Mouse (Mus musculus): Measurements from ENCODE around the gene Inafm1. TPM values are rescaled to one million over a fixed set of nuclear protein-coding genes. Genes with fewer than 3 reads are reported as not detected.

Gene Inafm1
- polyA plus RNA-seq, 1 experiment = 23.6 TPM

GRCm38 (mm10) chr7:16287791-16288190 is 14.4 kb upstream of the Inafm1 start:
- no peaks in the 10 kb centered on the region for H3K4me1 ChIP-seq (ENCODE audit: control insufficient read depth, insufficient read depth, low read length)
- no peak overlapping the region for H3K27ac ChIP-seq (ENCODE audit: control insufficient read depth, insufficient read depth, low read depth, low read length, poor library complexity)
- H3K4me3 ChIP-seq (replicated peaks; ENCODE audit: control insufficient read depth, low read depth, low read length) = no peak overlapping the region
- TF ChIP-seq CTCF (IDR thresholded peaks at IDR 0.05; ENCODE audit: control insufficient read depth, insufficient read depth, low read length) (no peak), POLR2A (IDR thresholded peaks at IDR 0.05; ENCODE audit: borderline replicate concordance, control insufficient read depth, low read depth, low read length) (no peak)
- WGBS = 72% methylated on average over 1 of the region's 1 CpGs

DNA sequence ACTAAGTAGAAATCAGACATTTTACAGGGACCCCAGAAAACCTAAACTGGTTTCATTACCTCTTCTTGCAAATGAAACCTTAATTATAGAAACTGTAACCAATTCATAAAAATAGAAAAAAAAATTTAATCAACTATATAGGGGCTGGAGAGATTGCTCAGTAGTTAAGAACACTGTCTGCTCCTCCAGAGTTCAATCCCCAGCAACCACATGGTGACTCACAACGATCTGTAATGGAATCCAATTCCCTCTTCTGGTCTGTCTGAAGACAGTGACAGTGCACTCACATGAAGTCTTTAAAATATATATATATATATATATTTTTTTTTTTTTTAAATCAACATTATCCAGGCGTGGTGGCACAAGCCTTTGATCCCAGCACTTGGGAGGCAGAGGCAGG is 13.6 kb upstream of the Inafm1 start:
- Histone ChIP-seq H3K4me1 (ENCODE audit: control insufficient read depth, insufficient read depth, low read length) (no peaks in the 10 kb centered on the region), H3K4me3 (replicated peaks; ENCODE audit: control insufficient read depth, low read depth, low read length) (peak overlapping the region; percentile 64), H3K27ac (ENCODE audit: control insufficient read depth, insufficient read depth, low read depth, low read length, poor library complexity) (peak overlapping the region; percentile 94; the same call in 1 of the 2 replicates)
- WGBS = 51% methylated on average over 2 of the region's 2 CpGs
- no peak for TF ChIP-seq CTCF (IDR thresholded peaks at IDR 0.05; ENCODE audit: control insufficient read depth, insufficient read depth, low read length)
- TF ChIP-seq POLR2A (IDR thresholded peaks at IDR 0.05; ENCODE audit: borderline replicate concordance, control insufficient read depth, low read depth, low read length) = no peak

GRCm38 (mm10) chr7:16286026-16286961 is 12.9 kb upstream of the Inafm1 start, which contains the start of gene Ccdc9:
TSS of gene Ccdc9 (minus strand) at chr7:16286795.
- Histone ChIP-seq H3K27ac (ENCODE audit: control insufficient read depth, insufficient read depth, low read depth, low read length, poor library complexity) (peak within 1 kb of the TSS; percentile 94), H3K4me3 (replicated peaks; ENCODE audit: control insufficient read depth, low read depth, low read length) (peak within 1 kb of the TSS; percentile 64), H3K4me1 (ENCODE audit: control insufficient read depth, insufficient read depth, low read length) (no peaks in the 10 kb centered on the region)
- no peak for TF ChIP-seq CTCF (IDR thresholded peaks at IDR 0.05; ENCODE audit: control insufficient read depth, insufficient read depth, low read length)
- TF ChIP-seq POLR2A (IDR thresholded peaks at IDR 0.05; ENCODE audit: borderline replicate concordance, control insufficient read depth, low read depth, low read length) = no peak; the same call in 1 of the 2 replicates
- whole genome bisulfite sequencing = under 1% methylated on average over 70 of the region's 70 CpGs

DNA sequence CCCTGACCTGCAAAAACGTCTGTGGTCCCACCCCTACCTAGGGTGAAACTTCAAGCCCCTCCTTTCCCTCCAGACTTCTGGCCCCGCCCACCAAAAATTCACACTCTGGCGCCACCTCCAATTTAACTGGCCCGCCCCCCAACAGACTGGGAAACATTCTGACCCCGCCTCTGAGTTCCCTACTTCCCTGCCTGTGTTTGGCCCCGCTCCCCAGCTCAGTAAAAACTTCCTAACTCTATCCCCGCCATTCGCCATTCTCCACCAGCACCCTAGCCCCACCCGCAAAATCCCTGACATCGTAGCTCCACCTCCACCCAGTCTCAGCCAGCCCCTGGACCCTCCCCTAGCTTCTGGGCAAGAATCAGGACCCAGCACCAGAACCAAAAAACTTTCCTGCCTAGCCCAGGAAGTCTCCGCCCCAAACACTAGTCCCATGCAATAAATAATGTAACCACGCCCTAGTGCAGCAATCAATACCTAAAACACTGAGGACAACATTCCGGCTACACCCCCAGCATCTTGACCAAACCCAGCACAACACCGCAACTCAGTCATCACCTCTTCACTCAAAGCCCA is 12.1 kb upstream of the Inafm1 start:
- H3K27ac ChIP-seq (ENCODE audit: control insufficient read depth, insufficient read depth, low read depth, low read length, poor library complexity) = peak overlapping the region; percentile 52
- peak overlapping the region; percentile 64 for H3K4me3 ChIP-seq (replicated peaks; ENCODE audit: control insufficient read depth, low read depth, low read length)
- WGBS = under 1% methylated on average over 14 of the region's 14 CpGs
- TF ChIP-seq POLR2A (IDR thresholded peaks at IDR 0.05; ENCODE audit: borderline replicate concordance, control insufficient read depth, low read depth, low read length) (no peak), CTCF (IDR thresholded peaks at IDR 0.05; ENCODE audit: control insufficient read depth, insufficient read depth, low read length) (no peak)
- H3K4me1 ChIP-seq (ENCODE audit: control insufficient read depth, insufficient read depth, low read length) = no peaks in the 10 kb centered on the region

- WGBS = 70% methylated on average over 9 of the region's 9 CpGs
- no peaks in the 10 kb centered on the region for H3K4me1 ChIP-seq (ENCODE audit: control insufficient read depth, insufficient read depth, low read length)
- peak overlapping the region; percentile 52; the same call in 1 of the 2 replicates for H3K27ac ChIP-seq (ENCODE audit: control insufficient read depth, insufficient read depth, low read depth, low read length, poor library complexity)
- no peak for TF ChIP-seq POLR2A (IDR thresholded peaks at IDR 0.05; ENCODE audit: borderline replicate concordance, control insufficient read depth, low read depth, low read length)
- TF ChIP-seq CTCF (IDR thresholded peaks at IDR 0.05; ENCODE audit: control insufficient read depth, insufficient read depth, low read length) = no peak
- no peak overlapping the region for H3K4me3 ChIP-seq (replicated peaks; ENCODE audit: control insufficient read depth, low read depth, low read length)
These were observed 11.5 kb upstream of the Inafm1 start for GRCm38 (mm10) chr7:16284904-16285303.

DNA sequence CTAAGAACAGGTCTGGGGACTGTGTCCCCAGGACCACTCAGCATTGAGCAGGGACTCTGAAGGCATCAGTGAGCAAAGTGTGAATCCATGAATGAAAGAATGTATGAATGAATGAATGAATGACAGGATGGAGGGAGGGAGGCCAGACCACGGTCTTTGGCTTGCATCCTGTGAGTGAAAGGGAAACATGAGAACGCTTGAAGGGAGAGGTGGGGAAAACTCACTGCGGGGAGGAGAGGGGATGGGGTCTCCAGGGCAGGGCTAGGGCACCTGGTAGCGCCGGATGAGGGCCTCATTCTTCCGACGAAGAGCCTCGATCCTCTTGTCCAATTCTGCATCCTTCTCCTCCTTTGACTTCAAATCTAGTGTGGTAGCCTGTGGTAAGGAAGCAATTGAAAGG is 10.6 kb upstream of the Inafm1 start:
- TF ChIP-seq POLR2A (IDR thresholded peaks at IDR 0.05; ENCODE audit: borderline replicate concordance, control insufficient read depth, low read depth, low read length) (no peak), CTCF (IDR thresholded peaks at IDR 0.05; ENCODE audit: control insufficient read depth, insufficient read depth, low read length) (no peak)
- WGBS = 91% methylated on average over 8 of the region's 8 CpGs
- H3K4me1 ChIP-seq (ENCODE audit: control insufficient read depth, insufficient read depth, low read length) = no peaks in the 10 kb centered on the region
- H3K4me3 ChIP-seq (replicated peaks; ENCODE audit: control insufficient read depth, low read depth, low read length) = no peak overlapping the region
- no peak overlapping the region for H3K27ac ChIP-seq (ENCODE audit: control insufficient read depth, insufficient read depth, low read depth, low read length, poor library complexity)

DNA sequence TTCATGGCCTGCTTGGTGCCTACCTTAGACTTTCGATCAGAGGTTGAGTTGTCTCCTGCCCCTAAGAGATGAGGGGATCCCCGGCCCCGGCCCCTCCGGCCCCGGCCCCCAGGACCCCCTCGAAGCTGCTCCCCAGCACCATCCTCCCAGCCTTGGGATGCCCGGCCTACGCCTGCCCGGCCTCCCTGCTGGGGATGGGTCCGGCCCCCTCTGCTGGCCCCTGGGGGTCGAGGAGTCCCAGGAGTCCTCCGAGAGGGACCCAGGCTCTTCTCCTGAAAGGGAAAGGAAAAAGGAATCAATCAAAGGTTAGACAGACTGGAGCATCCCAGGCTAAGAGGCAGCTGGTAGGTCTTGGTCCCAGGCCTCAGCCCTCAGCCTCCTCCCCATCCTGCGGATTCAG is 8.9 kb upstream of the Inafm1 start:
- WGBS = 93% methylated on average over 13 of the region's 13 CpGs
- Histone ChIP-seq H3K27ac (ENCODE audit: control insufficient read depth, insufficient read depth, low read depth, low read length, poor library complexity) (no peak overlapping the region), H3K4me3 (replicated peaks; ENCODE audit: control insufficient read depth, low read depth, low read length) (no peak overlapping the region), H3K4me1 (ENCODE audit: control insufficient read depth, insufficient read depth, low read length) (no peaks in the 10 kb centered on the region)
- TF ChIP-seq CTCF (IDR thresholded peaks at IDR 0.05; ENCODE audit: control insufficient read depth, insufficient read depth, low read length) (no peak), POLR2A (IDR thresholded peaks at IDR 0.05; ENCODE audit: borderline replicate concordance, control insufficient read depth, low read depth, low read length) (no peak)

- Histone ChIP-seq H3K4me3 (replicated peaks; ENCODE audit: control insufficient read depth, low read depth, low read length) (no peak overlapping the region), H3K27ac (ENCODE audit: control insufficient read depth, insufficient read depth, low read depth, low read length, poor library complexity) (no peak overlapping the region), H3K4me1 (ENCODE audit: control insufficient read depth, insufficient read depth, low read length) (no peaks in the 10 kb centered on the region)
- 79% methylated on average over 11 of the region's 11 CpGs for WGBS
- no peak for TF ChIP-seq CTCF (IDR thresholded peaks at IDR 0.05; ENCODE audit: control insufficient read depth, insufficient read depth, low read length)
- no peak for TF ChIP-seq POLR2A (IDR thresholded peaks at IDR 0.05; ENCODE audit: borderline replicate concordance, control insufficient read depth, low read depth, low read length)
These were observed 7.3 kb upstream of the Inafm1 start for GRCm38 (mm10) chr7:16280721-16281120.
